Mouse (Mus musculus) forebrain, embryonic 13.5 days (tissue): ENCODE measurements around the gene Fam25c. TPM values are rescaled to one million over a fixed set of nuclear protein-coding genes. Genes with fewer than 3 reads are reported as not detected.
A peak's percentile ranks its signal among the peaks of the same experiment; 100 is the strongest.
"Not testable (repeated sequence)": the region's sequence is repeated elsewhere in the genome, so short reads cannot be mapped to it uniquely, and the experiment has no call there.

Experiments
- ATAC-seq: fragments of 200-750 bp; cut with Nextera tagmentation; 2 replicates; pipeline ENCODE4 v1.8.0; 2017
- H3K27ac ChIP-seq: fragments of 300-500 bp; sonication (generic); 2 replicates; pipeline ENCODE4 v1.5.1; 2015; ENCODE audit warnings: inconsistent platforms, mild to moderate bottlenecking, moderate library complexity
- H3K27me3 ChIP-seq: fragments of 300-500 bp; sonication (generic); 2 replicates; pipeline ENCODE4 v1.6.1; 2015; ENCODE audit warnings: mild to moderate bottlenecking, inconsistent platforms
- H3K36me3 ChIP-seq: fragments of 300-500 bp; sonication (generic); 2 replicates; pipeline ENCODE4 v1.6.1; 2015; ENCODE audit warnings: mild to moderate bottlenecking, inconsistent platforms; ENCODE audit not compliant: poor library complexity, severe bottlenecking
- H3K4me1 ChIP-seq: fragments of 300-500 bp; sonication (generic); 2 replicates; pipeline ENCODE4 v1.6.1; 2015; ENCODE audit warnings: inconsistent platforms
- H3K4me2 ChIP-seq: fragments of 300-500 bp; sonication (generic); 2 replicates; pipeline ENCODE4 v1.6.1; 2015; ENCODE audit warnings: inconsistent platforms, mild to moderate bottlenecking, moderate library complexity
- H3K4me3 ChIP-seq: fragments of 300-500 bp; sonication (generic); 2 replicates; pipeline ENCODE4 v1.5.1; 2015; ENCODE audit warnings: mild to moderate bottlenecking, inconsistent platforms
- H3K9ac ChIP-seq: fragments of 300-500 bp; sonication (generic); 2 replicates; pipeline ENCODE4 v1.6.1; 2015; ENCODE audit warnings: mild to moderate bottlenecking, inconsistent platforms
- H3K9me3 ChIP-seq: fragments of 300-500 bp; sonication (generic); replicated peaks from 2 replicates; pipeline ENCODE4 v1.6.1; 2016; ENCODE audit warnings: inconsistent platforms
- WGBS: fragments of 180-500 bp; shearing (Covaris S2); methylation state at CpG from one replicate; pipeline ENCODE4 v1.1.7; 2015; 5-methylcytosine and 5-hydroxymethylcytosine counted together
- polyA plus RNA-seq: library from polyadenylated mRNA; unstranded; fragments of >200 nt; fragmentation: Nextera tagmentation; extraction: Ambion mirVana; gene quantifications from 2 replicates; pipeline ENCODE4 v1.2.1, GENCODE M21; 2015

Gene Fam25c
- polyA plus RNA-seq, 1 experiment from 2014 or later = not detected

GRCm38 (mm10) chr14:34317431-34317830 lies 37.8 kb downstream of the Fam25c start:
- WGBS = 92% methylated on average over 3 of the region's 3 CpGs
- no peak overlapping the region for H3K4me3 ChIP-seq

GRCm38 (mm10) chr14:34316346-34316745 lies 38.9 kb downstream of the Fam25c start:
- H3K4me1 ChIP-seq = peaks cover 28% of the 10 kb centered on the region
- H3K27me3 ChIP-seq = no peaks in the 10 kb centered on the region
- 95% methylated on average over 2 of the region's 2 CpGs for WGBS
- no peak for ATAC-seq
- H3K9me3 ChIP-seq = no peaks in the 10 kb centered on the region
- no peak overlapping the region for H3K27ac ChIP-seq
- H3K36me3 ChIP-seq = peaks cover 19% of the 10 kb centered on the region
- H3K9ac ChIP-seq = no peak overlapping the region
- H3K4me2 ChIP-seq = no peak overlapping the region
- H3K4me3 ChIP-seq = no peak overlapping the region

More at GRCm38 (mm10) chr14:34317431-34317830, 37.8 kb downstream of the Fam25c start:
- no peak overlapping the region for H3K4me2 ChIP-seq
- no peaks in the 10 kb centered on the region for H3K27me3 ChIP-seq
- ATAC-seq = no peak
- H3K9me3 ChIP-seq = no peaks in the 10 kb centered on the region
- no peak overlapping the region for H3K27ac ChIP-seq
- peaks cover 20% of the 10 kb centered on the region for H3K4me1 ChIP-seq
- H3K9ac ChIP-seq = no peak overlapping the region
- peaks cover 23% of the 10 kb centered on the region for H3K36me3 ChIP-seq

GRCm38 (mm10) chr14:34314796-34315195 lies 40.4 kb downstream of the Fam25c start:
- H3K9ac ChIP-seq = no peak overlapping the region
- WGBS = 93% methylated on average over 3 of the region's 3 CpGs
- no peak for ATAC-seq
- H3K27me3 ChIP-seq = no peaks in the 10 kb centered on the region
- peaks cover 30% of the 10 kb centered on the region for H3K4me1 ChIP-seq
- H3K36me3 ChIP-seq = peaks cover 7% of the 10 kb centered on the region
- H3K4me2 ChIP-seq = no peak overlapping the region
- no peaks in the 10 kb centered on the region for H3K9me3 ChIP-seq
- no peak overlapping the region for H3K27ac ChIP-seq
- no peak overlapping the region for H3K4me3 ChIP-seq

- WGBS = 89% methylated on average over 8 of the region's 8 CpGs
- H3K9me3 ChIP-seq, H3K36me3 ChIP-seq, H3K27ac ChIP-seq, H3K4me2 ChIP-seq, H3K4me3 ChIP-seq, ATAC-seq, H3K27me3 ChIP-seq, H3K9ac ChIP-seq: not testable (repeated sequence)
- peaks cover 32% of the 10 kb centered on the region for H3K4me1 ChIP-seq
These were observed 40.9 kb downstream of the Fam25c start for GRCm38 (mm10) chr14:34314383-34314782.

- H3K27me3 ChIP-seq = no peaks in the 10 kb centered on the region
- H3K4me3 ChIP-seq = no peak overlapping the region
- H3K9me3 ChIP-seq = no peaks in the 10 kb centered on the region
- peaks cover 5% of the 10 kb centered on the region; the same call in 1 of the 2 replicates for H3K36me3 ChIP-seq
- H3K4me2 ChIP-seq = 0 out of 2 replicates have a peak overlapping the region, but pooled peaks have one; percentile 15
- 87% methylated on average over 3 of the region's 3 CpGs for WGBS
- no peak overlapping the region for H3K27ac ChIP-seq
- no peak overlapping the region for H3K9ac ChIP-seq
- ATAC-seq = no peak
- peaks cover 32% of the 10 kb centered on the region for H3K4me1 ChIP-seq
These were observed 41.6 kb downstream of the Fam25c start for GRCm38 (mm10) chr14:34313612-34314011.

- peaks cover 32% of the 10 kb centered on the region for H3K4me1 ChIP-seq
- no peak for ATAC-seq
- peak overlapping the region; percentile 82 for H3K4me2 ChIP-seq
- peak overlapping the region; percentile 93 for H3K4me3 ChIP-seq
- H3K9me3 ChIP-seq = no peaks in the 10 kb centered on the region
- WGBS = 28% methylated on average over 5 of the region's 6 CpGs
- no peaks in the 10 kb centered on the region for H3K27me3 ChIP-seq
- H3K27ac ChIP-seq = no peak overlapping the region
- peak overlapping the region; percentile 58 for H3K9ac ChIP-seq
- H3K36me3 ChIP-seq = no peaks in the 10 kb centered on the region
These were observed 42.7 kb downstream of the Fam25c start for GRCm38 (mm10) chr14:34312339-34313048.

GRCm38 (mm10) chr14:34311691-34312090 lies 43.5 kb downstream of the Fam25c start:
- H3K4me2 ChIP-seq = peak overlapping the region; percentile 82
- H3K4me3 ChIP-seq = peak overlapping the region; percentile 93
- 3% methylated on average over 4 of the region's 4 CpGs for WGBS
- ATAC-seq = no peak
- peak overlapping the region; percentile 97 for H3K9ac ChIP-seq
- H3K27me3 ChIP-seq = no peaks in the 10 kb centered on the region
- no peaks in the 10 kb centered on the region for H3K9me3 ChIP-seq
- H3K27ac ChIP-seq = no peak overlapping the region; the same call in 1 of the 2 replicates
- no peaks in the 10 kb centered on the region for H3K36me3 ChIP-seq
- H3K4me1 ChIP-seq = peaks cover 32% of the 10 kb centered on the region

- WGBS = under 1% methylated on average over 39 of the region's 47 CpGs
- no peaks in the 10 kb centered on the region for H3K36me3 ChIP-seq
- peak overlapping the region; percentile 97 for H3K9ac ChIP-seq
- H3K9me3 ChIP-seq = no peaks in the 10 kb centered on the region
- peak overlapping the region; percentile 92 for H3K27ac ChIP-seq
- H3K4me1 ChIP-seq = peaks cover 32% of the 10 kb centered on the region
- peak; percentile 28 for ATAC-seq
- no peaks in the 10 kb centered on the region for H3K27me3 ChIP-seq
- H3K4me2 ChIP-seq = peak overlapping the region; percentile 82
- H3K4me3 ChIP-seq = peak overlapping the region; percentile 93
These were observed 44.1 kb downstream of the Fam25c start for GRCm38 (mm10) chr14:34311021-34311631.

- H3K27ac ChIP-seq = peak within 1 kb of the TSS; percentile 92
- peak within 1 kb of the TSS; percentile 93 for H3K4me3 ChIP-seq
- H3K9ac ChIP-seq = peak within 1 kb of the TSS; percentile 97
- no peaks in the 10 kb centered on the region for H3K9me3 ChIP-seq
- under 1% methylated on average over 58 of the region's 100 CpGs for WGBS
- peak within 1 kb of the TSS; percentile 82 for H3K4me2 ChIP-seq
- H3K4me1 ChIP-seq = peaks cover 32% of the 10 kb centered on the region
- no peaks in the 10 kb centered on the region for H3K36me3 ChIP-seq
- H3K27me3 ChIP-seq = no peaks in the 10 kb centered on the region
- peak; percentile 95 for ATAC-seq
These were observed 44.8 kb downstream of the Fam25c start, which contains the start of the genes Shld2 and Glud1 for GRCm38 (mm10) chr14:34310234-34310965. Gene Shld2, minus strand, starts transcription at chr14:34310493. Gene Glud1, plus strand, starts transcription at chr14:34310727.

- WGBS = 17% methylated on average over 5 of the region's 5 CpGs
- ATAC-seq = no peak
- Histone ChIP-seq H3K4me3 (peak overlapping the region; percentile 93), H3K27me3 (no peaks in the 10 kb centered on the region), H3K4me2 (peak overlapping the region; percentile 82), H3K9me3 (no peaks in the 10 kb centered on the region), H3K27ac (peak overlapping the region; percentile 92), H3K36me3 (no peaks in the 10 kb centered on the region), H3K4me1 (peaks cover 30% of the 10 kb centered on the region), H3K9ac (peak overlapping the region; percentile 97)
These were observed 45.4 kb downstream of the Fam25c start for GRCm38 (mm10) chr14:34309907-34310233.

- no peak overlapping the region for H3K9ac ChIP-seq
- H3K4me2 ChIP-seq = peak overlapping the region; percentile 82; the same call in 1 of the 2 replicates
- ATAC-seq = no peak
- no peaks in the 10 kb centered on the region for H3K27me3 ChIP-seq
- H3K9me3 ChIP-seq = no peaks in the 10 kb centered on the region
- H3K27ac ChIP-seq = no peak overlapping the region
- 85% methylated on average over 4 of the region's 4 CpGs for WGBS
- H3K36me3 ChIP-seq = no peaks in the 10 kb centered on the region
- H3K4me3 ChIP-seq = no peak overlapping the region
- peaks cover 25% of the 10 kb centered on the region for H3K4me1 ChIP-seq
These were observed 46.0 kb downstream of the Fam25c start for GRCm38 (mm10) chr14:34309266-34309665.

- no peak for ATAC-seq
- WGBS = 51% methylated on average over 5 of the region's 5 CpGs
- Histone ChIP-seq H3K9me3 (no peaks in the 10 kb centered on the region), H3K27ac (no peak overlapping the region), H3K4me2 (no peak overlapping the region), H3K36me3 (no peaks in the 10 kb centered on the region), H3K9ac (no peak overlapping the region), H3K4me3 (no peak overlapping the region), H3K4me1 (no peaks in the 10 kb centered on the region), H3K27me3 (no peaks in the 10 kb centered on the region)
These were observed 52.0 kb downstream of the Fam25c start for GRCm38 (mm10) chr14:34303265-34303680.
